Mouse (Mus musculus) CD4-positive, CD25-positive, alpha-beta regulatory T cell, adult 4 months (primary cell): ENCODE measurements around the gene Tdrd3. TPM values are rescaled to one million over a fixed set of nuclear protein-coding genes. Genes with fewer than 3 reads are reported as not detected.

Experiments
- ATAC-seq: one replicate; pipeline ENCODE4 v1.8.0; 2017
- polyA plus RNA-seq, 2 experiments: library from polyadenylated mRNA; unstranded; fragments of 100-300 nt; shearing (Covaris generic); gene quantifications; one replicate each; pipeline ENCODE4 v1.2.1; 2017

Gene Tdrd3
- polyA plus RNA-seq: 10 to 100 TPM; 26.1 to 32.5 TPM

DNA sequence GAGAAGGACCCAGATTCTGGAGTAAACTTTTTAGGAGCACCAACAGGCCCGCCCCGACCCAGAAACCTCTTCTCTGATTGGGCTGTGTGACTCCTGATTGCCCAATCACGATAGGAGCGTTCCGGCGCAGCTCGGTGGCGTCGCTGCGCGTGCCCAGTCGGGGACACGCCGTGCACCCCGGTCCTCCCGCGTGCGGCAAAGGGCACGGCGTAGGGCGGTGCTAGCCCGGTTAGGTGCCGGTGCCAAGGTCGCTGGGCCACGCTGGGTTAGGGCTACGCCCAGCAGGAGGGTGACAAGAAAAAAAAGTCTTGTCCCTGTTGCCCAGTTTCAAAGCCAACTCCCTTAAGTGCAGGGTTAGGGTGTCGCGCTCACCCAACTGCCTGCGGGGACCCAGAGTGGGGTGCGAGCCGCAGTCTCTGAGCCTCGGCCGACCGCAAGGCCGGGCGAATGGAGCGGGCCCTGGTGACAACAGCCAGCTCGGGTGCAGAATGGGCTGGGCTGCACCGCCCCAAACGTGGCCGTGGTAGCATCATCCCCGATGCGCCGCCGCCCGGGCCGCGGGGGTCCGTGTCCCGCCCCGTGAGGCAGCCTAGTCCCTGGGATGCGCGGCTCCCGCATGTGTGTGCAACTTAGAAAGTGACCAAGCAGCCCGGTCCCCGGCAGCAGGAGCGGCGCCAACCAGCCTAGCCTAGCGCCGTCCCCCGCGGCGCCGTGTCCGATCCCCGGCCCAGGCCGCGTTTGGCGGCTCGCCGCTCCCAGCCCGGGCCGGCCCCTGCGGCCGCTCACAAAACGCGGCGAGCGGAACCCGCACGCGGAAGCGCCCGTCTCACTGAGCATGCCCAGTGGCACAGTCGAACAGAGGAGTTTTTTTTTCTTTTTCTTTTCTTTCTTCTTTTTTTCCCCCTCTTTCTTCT is at the start of gene Tdrd3:
TSS of gene Tdrd3 (plus strand) at position 832 of the 914 bp plus-strand sequence.
- ATAC-seq: peak; percentile 87

DNA sequence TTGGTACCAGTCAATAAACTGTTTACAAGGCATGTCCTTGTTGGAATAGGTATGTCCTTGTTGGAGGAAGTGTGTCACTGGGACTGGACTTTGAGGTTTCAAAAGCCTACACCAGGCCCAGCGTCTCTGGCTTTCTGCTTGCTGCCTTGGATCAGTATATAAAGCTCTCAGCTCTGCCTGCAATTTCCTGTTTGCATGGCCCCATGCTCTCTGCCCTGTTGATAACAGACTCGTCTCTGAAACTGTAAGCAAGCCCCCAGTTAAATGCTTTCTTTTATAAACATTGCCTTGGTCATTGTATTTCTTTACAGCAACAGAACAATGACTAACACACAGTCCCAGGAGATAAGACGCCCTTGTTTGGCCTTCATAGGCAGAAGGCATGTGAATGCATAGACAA is 49.3 kb upstream of the Tdrd3 start:
- ATAC-seq: no peak

DNA sequence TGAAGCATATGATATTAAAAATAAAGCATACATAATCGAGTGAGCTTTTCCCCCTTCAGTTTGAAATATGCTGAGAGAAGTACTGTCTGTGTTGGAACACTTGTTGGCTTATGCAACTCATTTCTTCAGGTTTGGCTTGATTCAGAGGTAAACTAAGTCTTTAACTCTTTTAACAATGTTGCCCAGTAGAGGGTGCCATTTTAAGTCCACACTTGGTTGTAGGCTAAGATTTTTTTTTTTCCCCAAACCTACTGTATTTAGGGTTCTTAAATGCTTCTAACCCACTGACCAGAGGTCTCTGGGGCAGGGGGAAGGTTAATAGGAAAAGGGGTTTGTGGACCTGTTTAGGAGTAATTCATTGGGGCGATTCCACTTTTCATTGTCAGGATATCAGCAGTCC is 33.4 kb upstream of the Tdrd3 start:
- peak; percentile 57 for ATAC-seq

DNA sequence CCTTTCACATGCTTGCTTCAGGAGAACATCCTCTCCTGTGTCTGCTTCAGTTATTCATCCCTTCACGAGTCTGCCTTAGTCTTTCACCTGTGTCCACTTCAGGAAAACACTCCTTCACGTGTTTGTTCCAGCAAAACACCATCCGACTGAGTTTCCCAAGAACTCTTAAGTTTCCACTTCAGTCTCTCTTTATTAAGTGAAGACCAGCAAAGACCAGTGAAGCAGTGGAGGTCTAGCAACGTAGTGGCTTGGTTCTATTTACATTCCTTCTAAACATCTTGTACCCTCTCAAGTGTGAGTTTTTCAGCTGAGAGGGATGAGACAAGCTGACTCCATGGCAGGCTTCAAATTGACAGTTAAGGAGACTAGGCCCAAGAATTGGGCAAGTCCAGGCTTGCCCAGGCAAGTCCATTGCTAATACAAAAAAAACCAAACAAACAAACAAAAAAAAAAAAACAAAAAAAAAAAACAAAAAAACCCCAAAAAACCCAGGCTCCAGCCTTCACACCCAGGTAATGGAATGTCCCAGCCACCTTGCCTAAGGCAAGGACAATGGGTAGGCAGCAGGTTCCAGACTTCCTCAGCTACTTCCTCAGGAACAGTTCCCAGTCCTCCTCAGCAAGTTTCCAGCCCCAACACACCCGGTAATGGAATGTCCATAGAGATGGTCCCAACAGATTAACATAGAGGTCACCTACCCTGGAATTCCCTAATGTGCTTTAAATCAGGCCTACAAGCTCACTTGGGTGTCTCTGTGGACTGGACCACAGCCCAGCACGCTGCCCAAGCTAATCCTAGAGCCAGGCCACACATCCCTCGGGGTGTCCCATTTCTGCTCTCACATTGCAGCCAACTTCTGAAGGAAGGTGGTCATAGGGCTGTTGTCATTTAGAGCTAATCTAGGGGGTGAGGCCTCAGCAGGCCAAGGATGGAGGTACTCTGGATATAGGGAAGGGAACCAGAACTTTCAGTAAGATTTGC is 31.9 kb upstream of the Tdrd3 start:
- ATAC-seq: no peak

DNA sequence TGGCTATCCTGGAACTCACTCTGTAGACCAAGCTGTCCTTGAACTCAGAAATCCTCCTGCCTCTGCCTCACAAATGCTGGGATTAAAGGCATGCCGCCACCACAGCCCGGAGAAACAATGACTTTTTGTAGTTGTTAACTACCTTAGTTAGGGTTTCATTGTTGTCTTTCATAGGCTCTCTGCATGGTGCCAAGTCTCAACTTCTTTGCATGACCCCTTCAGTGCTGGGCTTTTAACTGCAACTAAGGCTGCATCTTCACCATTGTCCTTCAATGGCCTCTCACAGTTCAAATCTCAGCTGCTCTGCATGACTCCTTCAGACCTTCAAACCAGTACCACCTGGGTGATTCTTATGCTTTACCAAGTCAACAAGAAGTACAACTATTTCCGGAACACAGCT is 23.3 kb upstream of the Tdrd3 start:
- ATAC-seq: no peak

DNA sequence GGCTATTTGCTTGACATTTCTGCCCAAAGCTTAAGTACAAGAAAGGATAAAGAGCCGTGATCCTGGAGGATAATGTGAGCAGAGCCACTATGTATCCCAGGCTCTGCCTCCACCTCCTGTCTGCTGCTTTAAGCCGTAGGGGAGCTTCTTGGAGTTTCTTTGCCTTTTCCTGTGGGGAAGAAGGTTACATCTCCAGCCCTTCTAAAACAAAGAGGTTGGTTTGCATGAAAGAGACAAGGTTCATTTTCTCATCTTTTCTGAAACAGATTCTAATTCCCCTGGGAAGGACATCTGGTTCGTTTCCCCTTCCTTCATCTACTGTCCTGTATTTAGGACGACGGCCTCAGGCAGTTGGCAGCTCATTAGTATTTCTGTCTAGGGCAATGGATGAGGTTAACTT is 19.8 kb upstream of the Tdrd3 start:
- no peak for ATAC-seq

DNA sequence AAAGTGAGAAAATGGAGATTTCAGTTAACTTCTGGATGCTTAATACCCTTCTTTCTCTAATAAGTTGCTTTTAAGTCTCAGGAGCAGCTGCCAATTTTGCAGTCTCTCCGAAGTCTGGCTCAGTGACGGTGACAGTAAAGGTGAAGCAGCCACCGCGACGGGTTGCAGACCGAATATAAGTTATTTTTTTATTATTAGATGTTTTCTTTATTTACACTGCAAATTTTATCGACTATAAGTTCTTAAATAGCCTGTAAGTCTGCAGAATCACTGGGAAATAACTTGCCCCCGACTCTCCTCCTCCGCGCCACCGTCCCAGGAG is 992 bp upstream of the Tdrd3 start:
- no peak for ATAC-seq

DNA sequence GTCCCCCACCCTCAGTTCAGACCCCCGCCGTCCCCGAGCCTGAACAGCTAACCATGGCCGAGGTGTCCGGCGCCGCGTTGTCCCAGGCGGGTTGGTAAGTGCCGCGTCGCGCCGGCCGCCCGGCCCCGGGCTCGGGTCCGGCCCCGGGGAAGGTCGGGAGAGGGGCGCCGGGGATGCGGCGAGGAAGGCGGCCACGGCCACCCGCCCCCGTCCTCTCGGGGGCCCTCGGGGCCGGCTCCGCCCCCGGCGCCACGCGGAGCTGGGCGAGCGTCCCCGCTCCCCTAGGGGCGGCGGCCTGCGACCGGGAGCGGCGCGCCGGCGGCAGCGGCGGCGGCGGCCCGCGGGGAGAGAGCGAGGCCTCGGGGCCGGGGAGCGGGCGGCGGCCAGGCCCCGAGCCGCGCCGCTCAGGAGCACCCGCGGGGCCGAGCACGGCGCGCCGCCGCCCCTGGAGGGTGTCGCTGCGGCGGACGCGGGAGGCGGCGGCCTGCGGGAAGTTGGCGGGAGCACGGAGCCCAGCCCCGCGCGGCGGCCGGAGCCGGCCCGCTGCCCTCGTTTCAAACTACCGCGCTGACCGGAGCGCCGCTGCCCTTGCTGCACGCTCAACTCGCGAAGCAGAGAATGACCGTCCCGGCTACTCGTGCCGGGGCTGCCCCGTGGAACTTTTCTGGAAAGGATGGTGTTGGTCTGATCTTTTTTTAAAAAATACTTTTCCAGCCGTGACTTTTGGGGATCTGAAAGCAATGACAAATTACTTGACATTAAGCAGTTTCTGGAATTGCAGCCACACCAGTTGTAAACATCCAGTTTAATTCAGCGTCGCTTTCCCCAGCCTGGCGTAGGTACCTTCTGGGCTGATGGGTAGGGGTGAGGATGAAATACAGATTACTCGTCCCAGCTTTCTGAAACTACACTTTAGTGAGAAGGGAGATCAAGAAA is 584 bp downstream of the Tdrd3 start:
- peak; percentile 22 for ATAC-seq

DNA sequence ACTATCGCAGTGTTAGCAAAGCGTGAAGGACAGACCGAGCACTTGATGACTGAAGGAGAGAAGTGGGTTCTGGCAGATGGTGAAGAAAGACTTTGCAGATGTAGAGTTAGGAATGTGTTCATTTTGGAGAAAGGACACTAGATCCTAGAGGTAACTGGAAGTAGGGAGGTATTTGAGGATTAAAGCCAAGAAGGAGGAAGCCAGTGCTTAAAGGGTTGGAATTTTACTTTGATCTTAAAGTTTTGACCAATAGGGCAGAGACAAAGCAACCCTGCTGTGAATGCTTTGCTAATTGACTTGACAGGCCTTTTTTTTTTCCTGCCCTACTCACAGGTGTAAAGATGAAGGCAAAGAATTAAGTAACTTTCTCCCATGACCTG is 1.2 kb downstream of the Tdrd3 start:
- no peak for ATAC-seq

DNA sequence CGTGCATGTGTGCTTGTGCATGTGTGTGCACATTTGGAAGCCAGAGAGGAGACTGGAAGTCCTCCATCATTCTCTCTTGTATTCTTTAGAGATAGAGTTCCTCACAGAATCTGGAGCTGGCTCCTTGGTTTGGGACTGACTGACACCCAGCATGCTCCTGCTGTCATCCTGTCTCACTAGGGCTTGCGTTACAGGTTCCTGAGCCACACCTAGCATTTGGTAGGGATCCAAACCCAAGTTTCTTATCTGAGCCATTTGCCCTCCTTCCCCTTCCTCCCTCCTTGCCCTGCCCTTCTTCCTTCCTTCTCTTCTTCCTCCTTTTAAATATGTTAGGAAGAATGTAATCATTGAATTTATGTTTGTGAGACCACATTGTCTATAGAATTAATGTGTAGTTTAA is 3.3 kb downstream of the Tdrd3 start:
- ATAC-seq: no peak

DNA sequence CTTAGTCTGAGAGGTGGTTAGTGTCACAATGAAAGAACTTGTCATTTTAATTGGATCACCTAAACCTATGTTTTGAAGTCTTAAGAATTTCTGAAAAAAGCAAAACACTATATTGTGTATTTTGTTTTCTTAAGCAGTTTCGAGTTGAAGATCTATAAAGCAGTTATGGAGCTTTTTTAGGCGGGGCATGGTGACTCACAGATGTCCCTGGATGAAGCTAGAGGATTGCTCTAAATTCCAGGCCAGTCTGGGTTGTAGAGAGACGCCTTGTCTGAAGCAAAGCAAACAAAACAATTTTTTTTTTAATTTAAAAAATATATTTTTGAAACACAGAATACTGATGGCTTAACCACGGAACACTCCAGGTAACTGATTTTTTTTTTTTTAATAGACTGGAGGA is 4.1 kb downstream of the Tdrd3 start:
- no peak for ATAC-seq

DNA sequence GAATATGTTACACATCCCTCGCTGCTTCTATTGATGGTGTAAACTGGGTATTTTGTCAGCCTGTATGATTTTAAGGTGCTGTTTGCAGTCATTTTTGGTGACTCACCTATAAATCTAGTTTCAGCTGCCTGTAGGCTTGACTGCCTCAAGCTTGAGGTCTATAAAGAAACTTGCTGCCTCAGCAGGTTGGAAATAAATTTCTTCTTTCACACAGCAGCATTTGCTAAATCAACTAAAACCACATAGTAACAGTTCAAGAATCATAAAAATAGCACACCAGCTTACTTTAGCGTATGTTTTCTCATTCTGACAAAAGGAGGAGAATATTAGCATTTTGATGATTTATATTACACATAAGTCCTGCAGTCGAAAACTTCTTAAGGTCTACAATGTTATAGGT is 6.0 kb downstream of the Tdrd3 start:
- ATAC-seq: peak; percentile 30

DNA sequence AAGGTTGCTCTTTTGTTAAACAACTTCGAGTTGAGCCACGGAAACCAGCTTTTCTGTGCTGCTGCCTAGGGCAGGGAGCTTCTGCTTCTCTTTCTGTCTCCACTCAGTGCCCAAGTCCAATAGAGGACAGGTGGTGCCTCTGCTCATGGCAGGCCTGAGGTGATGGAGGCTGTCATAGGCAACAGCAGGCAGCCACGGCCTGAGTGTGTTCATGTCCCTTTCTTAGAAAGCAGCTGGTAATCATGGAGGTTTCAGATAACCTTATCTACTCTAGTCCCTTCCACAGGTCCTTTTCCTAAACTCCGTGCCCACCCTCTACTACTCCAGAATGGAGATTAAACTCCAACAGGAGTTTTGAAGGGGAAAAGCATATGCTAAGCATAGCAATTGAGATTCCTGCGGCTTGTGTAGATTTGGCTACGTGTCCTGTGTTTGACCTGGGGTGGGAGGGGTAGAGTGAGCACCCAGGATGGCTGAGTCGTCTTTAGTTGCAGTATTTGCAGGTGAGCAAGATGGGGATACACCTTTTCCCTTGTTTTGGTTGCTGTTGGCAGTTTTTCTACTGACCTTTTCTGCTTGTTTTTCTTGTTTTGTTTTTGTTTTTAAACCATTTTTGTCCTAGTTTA is 10.0 kb downstream of the Tdrd3 start:
- no peak for ATAC-seq

DNA sequence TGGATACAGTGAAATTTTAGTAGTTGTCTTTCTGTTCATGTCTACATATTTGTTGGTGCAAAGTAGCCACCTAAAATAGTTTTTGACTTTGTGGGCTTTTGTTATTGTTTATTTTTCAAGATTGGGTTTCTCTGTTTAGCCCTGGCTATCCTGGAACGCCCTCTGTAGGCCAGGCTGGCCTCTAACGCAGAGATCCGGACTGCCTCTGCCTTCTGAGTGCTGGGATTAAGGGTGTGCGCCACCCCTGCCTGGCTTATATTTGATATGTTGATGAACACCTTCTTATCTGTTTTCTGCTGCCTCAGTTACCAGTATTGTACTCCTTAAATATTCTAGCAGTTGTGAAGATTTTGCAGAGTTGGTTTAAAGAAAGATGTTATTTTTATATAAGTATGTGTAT is 10.6 kb downstream of the Tdrd3 start:
- no peak for ATAC-seq

DNA sequence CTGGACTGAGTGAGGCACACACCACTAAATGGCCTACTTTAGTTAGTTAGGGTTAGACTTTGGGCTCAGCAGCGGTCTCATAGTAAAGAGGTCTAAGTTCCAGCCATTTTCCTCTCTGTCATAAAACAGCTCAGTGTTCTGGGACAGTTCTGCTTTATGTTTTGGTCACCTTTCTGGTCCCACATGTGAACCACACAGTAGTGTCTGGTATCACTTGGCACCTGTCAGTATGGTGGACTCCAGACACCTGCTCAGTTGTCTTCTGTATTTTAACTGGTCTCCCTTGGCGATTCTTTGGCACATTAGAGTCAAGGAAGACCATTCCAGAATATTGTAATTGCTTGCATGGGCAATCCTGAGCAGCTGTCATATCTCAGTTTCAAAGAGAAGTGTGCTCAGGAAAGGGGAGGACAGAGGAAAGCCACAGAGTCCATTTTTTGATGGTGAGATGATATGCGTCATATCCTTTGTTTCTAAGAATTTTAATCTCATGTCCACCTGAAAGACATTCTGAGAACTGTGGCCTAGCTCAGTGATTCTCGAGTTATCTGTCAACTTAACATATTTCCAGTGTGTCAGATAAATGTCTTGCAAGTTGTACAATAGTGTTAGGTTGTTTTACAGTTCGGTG is 11.3 kb downstream of the Tdrd3 start:
- no peak for ATAC-seq

DNA sequence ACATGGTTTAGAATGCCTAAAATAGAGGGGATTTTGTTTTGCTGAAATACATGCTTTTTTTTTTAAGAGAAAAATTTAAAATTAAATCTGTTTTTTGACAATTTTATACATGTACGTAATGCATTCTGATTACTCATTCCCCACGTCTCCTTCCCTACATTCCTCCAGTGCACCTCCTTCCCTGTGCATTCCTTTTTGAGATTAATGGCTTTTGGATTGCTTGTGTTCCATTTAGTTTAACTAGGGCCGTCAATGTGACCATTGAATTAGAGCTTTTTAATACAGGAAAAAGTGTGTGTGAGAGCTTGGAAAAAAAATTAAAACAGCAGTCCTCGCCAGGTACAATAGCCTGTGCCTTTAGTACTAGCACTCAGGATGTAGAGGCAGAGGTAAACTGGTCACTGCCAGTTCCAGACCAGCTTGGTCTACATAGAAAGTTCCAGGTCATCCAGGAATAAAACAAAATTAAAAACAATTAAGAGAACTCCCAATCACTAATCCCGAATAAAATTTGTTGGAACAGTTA is 17.0 kb downstream of the Tdrd3 start:
- ATAC-seq: no peak

DNA sequence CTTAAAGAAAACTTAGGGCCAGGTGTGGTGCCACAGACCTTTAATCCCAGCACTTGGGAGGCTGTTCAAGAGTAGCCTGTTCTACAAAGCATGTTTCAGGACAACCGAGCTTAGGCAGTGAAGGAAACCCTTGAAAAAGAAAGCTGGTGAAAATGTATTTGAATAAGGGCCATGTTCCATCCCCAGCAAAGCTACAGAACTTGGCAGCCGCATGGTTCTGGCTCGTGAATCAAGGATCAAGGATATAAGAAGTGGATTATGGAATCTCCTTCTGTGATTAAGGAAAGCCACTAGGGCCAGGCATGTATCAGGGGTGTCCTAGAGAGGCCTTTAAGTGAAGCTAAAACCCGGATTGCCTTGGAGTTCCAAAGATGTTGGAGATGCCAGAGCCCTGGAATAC is 18.9 kb downstream of the Tdrd3 start:
- no peak for ATAC-seq

DNA sequence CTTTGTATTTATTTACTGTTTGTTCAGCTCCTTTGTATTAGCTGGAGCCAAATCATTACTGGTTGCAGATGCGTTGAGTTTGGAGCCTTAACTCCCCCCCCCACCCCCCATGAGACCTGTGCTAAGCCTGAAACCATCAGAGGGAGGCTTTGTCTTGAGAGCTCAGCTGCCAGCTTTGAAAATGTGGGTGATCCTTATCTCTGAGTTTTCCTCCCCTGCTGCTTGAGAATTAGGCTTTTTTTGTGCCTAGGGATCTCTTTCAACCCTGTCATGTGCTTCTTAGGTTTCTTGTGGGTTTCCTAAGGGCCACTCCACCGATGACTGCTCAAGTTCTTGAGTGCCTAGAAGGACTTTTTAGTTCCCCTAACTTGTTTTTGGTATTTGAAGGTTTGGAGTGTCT is 23.3 kb downstream of the Tdrd3 start:
- peak; percentile 34 for ATAC-seq

DNA sequence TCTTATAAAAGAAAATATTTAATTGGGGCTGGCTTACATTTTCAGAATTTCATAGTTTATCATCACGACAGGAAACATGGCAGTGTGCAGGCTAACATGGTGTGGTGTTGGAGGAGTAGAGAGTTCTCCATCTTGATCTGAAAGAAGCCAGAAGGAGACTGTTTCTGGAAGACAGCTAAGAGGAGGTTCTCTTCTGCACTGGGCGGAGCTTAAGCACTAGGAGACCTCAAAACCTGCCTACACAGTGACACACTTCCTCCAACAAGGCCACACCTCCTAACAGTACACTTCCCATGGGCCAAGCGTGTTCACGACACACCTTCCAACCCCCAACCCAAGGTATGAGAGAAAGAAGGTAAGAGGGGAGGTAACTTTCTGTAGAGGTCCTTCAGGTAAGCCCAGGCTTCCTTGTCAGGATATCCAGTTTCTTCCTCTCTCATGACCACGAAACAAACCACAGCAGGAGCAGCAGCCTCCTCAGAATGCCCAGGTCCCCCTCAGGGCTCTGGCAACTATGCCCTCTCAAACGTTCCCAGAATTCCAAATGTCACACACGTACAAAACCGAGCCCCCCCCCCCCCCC is 30.0 kb downstream of the Tdrd3 start:
- peak; percentile 43 for ATAC-seq

DNA sequence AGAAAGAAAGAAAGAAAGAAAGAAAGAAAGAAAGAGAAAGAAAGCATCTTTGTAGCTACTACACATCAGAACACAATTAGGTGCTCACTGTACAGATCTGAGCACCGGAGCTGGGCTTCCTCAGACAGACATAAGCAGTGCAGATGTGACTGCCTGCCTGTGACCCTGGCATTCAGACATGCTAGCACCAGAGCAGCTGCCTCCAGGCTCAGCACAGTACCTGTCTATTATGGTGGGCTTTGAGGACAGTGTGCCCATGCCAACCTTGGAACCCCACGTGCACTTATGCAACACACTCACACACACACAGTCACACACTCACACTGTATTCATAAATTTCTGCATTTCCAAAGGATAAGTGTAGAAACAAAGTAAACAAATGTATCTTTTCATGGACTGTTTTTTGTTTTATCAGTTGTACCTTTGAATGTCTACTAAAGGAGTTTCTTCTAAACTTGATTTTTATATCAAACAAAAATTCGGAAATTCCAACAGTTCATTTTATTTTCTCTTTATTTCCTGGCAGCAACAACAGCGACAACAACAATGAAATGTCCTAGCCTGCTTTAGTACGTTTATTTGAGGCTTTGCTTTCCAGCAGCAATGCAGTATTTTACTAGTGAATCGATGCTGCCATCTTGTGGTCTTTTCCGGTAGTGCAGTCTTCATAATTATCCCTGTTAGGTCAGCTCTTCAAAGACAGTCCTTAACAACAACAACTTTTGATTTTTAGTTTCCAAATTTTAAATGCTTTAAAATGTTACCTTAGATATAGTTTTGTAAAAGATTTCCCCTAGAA is 35.4 kb downstream of the Tdrd3 start:
- ATAC-seq: peak; percentile 94
